Mouse (Mus musculus): Measurements from ENCODE around the gene Arnt2.

Arnt2 gene

DNA sequence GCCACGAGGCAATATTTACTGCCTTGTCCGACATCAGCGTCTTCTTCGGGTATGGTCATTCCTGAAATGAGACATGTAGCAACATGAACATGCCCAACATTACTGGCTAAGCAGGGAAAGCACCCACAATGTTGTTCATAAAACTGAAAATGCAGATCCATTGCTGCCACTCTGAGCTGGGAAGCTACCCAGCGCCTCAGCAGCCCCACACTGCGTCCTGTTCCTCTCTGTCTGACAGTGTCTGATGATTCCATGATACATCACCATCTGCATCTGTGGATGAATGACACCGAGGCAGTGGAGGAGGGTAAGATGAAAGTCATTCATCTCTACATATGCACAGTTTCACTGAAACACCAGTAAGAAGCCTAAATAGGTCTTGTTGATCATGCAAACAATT, 124.2 kb downstream of the Arnt2 start:
- no peak for DNase-seq

DNA sequence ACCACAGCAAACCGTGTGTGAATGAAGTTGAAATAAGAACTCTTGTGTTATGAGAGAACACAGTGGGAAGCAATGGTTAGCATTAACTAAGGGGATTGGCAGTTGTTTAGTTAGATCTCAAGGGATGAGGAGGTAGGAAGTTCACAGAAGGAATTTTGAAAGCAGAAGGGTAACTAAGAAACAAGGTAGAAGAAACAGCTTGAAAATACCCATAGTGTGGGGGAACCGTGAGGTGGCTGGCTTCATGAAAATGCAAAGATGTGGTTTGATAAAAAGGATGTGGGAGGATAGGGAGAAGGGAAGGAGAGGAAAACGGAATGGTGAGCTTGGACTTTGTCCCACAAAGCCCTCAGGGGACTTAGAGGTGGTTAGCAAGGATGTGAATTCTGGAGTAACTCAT, 125.0 kb downstream of the Arnt2 start:
- DNase-seq = no peak

DNA sequence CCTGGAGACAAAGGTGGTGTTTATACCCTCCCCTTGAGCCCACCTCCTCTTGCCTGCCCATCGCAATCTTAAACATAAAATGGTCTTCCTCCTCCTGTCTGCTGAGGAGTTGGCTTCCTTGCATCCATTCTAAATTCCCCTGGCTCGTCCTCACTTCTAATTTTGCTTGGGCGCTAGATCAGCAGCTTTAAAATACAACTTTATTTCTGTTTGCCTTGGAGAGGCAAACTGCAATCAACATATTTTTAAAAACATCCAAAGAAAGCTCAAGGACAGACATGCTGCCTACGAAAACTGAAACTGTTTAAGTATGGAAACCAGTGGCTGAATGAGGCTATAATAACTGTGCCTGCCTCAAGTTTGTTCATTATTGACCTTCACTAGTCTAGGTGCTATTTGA, 127.7 kb downstream of the Arnt2 start:
- no peak for DNase-seq

DNA sequence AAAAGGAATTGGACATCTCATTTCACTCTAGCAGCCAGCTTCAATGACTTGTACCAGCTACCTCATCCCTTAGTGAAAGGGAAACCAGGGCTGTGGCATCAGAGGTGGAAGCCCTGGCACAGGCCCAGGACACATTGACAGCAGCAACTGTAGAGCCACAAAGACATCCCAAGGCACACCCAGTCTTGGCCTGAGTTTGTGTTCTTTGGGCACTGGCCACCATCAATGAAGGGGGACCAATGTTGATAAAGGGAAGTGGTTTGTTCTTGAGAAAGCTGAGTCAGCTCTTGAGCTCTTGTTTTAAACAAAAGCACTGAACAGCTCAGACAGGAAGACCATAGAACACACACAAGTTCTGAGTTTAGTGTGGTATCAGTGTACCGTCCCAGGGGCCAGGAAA, 130.7 kb downstream of the Arnt2 start:
- DNase-seq = no peak

DNA sequence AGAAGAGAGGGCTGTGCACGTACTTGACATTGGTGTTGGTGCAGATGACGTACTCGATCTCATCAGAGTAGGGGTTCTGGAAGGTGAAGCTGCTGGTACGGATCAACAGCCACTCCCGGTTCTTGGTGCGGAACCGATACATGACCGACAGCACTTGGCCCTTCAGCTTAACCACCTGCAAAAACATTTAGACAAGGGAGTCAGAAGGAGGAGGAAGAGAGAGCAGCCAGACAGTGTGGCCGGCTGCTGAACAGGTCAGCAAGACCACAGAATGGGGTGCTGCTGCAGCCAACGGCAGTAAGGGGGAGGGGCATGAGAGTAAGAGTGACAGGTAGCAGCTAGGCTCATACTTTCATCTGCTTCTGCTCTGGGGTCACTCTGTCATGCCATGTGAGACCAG, 134.7 kb downstream of the Arnt2 start:
- DNase-seq = no peak

DNA sequence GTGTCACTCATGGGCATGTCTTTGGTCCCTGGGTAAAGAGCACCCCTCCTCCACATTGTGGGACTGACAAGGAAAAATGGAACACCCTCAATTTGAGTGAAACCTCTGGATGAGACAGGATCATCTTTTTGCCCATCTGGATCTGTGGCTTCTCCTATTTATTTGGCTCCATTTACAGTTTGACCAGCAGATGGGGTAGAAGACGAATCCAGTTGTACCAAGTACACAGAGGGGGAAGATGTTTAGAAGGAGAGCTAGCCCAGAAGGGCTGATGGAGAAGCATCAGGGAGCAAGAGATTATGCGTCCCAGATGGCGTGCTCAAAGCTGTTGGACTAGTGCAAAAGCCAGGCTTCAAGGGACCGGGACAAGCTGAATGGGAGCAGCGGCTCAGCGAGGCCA, 136.0 kb downstream of the Arnt2 start:
- no peak for DNase-seq

DNA sequence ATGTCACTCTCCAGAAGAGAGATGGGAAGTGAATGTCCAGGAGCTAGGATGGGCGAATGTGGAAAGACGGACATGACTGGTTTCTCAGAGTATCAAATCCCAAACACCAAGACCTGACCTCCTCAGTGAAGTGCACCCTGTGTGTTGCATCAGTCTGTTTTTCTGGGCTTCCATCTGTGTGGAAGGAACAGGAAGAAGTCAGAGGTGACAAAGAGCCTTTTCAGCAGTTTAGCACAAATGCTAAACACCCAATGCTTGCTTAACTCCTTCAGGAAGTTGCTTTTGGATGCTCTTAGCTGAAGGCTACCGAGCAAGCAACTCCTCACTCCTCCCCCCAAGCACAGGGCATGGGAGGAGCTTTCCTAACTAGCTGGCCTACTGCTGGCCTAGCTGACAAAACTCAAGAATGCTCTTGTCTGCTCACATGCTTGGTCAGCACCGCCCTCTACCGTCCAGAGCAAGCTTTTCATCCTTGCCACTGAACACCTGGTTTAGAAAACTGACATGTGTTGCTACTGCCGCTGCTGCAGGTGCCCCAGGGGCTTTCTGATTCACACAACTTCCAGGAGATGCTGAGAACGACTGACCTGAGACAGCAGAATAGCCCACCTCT, 137.7 kb downstream of the Arnt2 start:
- peak; percentile 91 for DNase-seq

DNA sequence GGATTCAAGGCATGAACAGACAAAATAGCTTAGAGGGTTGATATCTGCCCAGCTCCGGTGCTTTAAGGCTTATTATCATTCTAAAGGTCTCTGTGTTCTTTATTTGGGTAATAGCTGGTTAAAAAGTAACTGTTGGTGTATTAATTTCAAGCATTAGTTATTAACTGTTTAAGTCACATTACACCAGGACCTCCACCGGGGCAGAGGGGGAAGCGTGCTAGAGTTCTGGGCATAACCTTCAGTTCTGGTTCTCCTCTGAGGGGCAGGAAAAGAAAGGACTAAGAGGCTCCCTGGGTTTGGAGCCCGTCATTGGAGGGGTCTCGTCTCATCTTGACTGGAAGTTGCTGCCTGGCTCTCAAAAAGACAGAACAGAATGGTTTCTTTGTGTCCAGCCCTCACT, 138.5 kb downstream of the Arnt2 start:
- peak; percentile 60 for DNase-seq

DNA sequence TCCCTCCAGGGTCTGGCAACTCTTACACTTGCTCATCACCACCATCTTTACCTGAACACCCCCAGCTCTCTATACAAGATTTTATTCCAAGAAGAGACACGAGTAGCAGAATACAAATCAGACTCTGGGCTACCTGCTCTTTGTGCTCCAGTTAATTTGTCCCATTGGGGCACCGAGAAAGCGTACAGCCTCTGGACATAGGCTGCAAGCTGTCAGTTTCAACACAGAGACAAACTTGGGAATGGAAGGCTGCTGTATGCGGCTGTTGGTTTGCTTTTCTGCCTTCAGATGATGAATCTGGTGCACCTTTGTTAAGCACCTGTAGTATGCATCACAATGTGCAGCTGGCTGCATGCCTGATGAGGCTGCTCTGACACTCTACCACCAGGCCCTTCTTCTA, 146.5 kb downstream of the Arnt2 start:
- no peak for DNase-seq

DNA sequence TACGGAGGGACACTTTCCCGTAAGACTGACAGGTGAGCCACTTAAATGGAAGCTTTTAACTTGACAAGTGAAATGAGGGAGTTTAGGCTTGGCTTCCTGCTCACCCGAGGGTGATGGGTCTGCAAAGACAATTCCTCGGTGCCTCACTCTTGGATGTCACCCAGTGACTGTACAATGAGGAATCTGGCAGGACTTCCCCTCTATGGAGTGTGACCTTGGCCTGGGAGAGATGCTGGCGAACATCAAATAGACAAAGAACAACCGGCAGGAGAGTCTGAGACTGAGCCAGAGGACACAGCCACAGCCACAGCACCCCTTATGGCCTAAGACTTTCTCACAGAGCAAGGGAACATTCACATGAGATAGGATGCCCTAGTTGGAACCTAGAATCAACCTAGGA, 148.6 kb downstream of the Arnt2 start:
- DNase-seq = no peak

DNA sequence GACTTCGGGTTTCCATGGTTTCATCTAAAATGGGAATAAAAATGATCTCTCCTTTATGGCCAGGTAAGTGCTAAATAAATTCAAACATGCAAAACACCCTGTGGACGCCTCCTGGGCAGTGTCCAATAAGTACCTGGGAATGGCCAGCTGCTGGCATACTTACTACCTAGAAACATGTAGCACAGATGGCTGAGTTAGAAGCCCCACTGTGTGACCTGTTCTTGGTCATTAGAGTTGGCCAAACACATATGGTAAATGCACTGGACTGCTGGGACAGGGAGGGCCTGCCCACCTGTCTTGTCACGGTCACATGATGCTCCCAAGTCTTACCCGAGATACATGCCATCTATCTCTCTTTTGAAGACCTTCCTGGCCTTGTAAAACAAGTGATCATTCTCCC, 149.6 kb downstream of the Arnt2 start:
- no peak for DNase-seq

DNA sequence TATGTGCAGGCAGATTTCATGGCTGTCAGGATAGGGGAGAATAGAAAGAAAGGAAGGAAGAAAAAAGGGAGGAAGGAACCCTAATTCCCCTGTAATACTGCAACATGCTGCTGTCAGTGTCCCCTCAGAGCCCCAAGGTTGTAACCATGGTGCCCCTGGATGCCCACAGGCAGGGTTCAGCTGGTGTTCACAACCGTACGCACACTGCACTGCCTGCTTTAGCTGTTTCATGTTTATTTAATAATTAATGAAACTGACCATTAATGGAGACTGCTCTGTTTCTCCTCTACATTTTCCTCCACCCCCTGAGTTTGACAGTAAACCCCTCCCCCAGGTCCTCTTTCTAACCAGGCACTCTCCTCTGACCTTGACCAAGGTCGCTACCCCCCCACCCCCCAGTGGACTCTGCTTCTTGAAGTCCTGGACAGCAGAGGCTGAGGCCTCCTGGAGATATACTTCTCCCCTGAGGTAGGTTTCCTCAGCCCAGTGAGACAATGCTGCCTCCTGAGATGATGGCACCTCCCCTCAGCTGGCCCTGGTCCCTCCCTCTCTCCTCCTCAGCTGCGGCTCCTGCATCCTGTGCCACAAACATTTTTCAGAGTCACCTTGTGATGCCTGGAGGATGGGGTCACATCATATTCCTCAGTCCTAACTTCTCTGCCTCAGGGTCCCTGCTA, 150.5 kb downstream of the Arnt2 start:
- DNase-seq = peak; percentile 46

DNA sequence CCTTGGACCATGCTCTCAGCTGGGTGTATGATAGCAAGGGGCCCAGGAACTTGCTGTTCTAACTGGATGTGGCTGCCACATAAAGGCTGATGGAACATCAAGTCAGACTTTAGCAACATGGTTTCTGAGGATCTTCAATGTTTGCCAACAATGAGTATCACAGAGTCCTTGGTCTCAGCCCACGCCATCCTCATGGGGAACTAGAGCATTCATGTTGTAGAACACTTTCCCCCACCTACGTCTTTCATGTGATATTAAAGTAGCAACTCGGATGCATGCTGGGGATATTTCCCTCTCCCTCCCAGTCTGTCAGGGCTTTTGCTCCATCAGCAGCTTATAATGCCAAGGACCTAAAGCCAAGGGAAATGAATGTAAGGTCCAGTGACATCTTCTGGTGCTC, 153.3 kb downstream of the Arnt2 start:
- no peak for DNase-seq

DNA sequence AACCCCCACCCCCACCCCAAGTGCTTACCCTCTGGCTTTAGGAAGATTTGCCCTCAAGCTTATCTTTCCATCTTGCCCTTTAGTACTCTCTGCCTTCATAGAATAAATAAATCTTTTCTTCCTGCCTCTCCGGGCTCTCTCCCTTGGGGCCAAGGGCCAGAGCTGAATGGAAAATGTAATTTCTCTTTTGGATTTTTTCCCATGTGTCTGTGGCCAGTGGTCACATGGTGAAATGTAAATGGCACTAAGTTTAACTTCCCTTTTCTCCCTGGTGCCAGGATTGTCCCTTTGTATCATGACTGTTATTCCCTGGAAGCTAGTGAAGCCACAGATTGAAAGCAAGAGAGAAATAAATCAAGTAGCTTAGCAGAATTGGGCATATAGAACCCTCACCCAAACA, 153.7 kb downstream of the Arnt2 start:
- DNase-seq = no peak

DNA sequence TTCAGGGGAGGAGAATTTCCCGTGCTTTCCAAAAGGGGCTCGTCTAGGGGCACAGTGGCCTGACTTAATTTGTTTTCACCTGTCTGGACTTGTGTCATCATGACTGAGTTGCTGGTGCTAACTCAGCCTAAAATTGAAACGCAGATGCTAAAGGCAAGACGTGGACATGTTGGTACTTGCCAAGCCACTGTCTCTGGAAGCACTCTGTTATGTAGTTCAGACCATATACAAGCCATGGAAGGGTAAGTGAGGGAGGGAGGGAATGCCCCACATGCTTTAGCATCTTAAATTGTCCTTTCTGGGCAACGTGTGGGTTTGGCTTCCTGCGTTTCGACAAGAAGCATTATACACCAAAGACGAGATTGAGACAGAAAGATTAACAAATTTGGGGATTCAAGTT, 155.1 kb downstream of the Arnt2 start:
- DNase-seq = no peak

DNA sequence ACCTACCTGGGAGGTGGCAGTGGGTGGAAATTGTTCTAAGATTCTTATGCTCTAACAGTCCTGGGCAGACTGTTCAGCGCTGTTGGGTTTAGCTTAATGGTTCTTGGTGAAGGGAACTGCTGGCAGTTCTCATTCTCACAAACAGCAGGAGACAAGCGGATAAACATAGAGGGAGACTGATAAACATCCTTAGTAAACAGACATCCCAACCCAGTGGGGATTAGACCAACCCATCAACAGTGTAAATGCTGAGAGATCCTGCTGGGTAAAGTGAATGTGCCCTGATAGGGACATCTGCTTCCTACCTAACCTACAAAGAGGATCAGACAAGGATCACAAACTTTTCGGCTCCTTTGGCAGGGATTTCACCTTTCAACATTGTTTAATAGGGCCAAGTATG, 155.7 kb downstream of the Arnt2 start:
- DNase-seq = no peak

DNA sequence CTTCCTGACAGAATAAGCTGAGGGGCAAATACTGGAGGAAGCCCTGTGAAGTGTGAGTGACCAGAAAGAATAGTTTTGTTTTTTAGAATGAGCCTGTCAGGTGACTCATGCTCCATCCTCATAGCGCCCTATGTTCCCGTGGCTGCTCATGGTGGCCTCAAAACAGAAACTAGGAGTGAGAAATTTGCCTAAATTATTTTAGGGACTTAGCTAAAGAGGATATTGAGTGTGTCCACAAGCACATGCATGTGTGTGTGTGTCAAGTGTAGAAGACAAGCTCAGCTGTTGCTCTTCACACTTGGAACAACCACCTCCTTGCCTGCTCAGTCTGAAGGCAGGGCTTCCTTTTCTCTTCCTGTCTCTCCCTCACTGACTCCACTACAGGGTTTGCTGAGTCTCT, 158.3 kb downstream of the Arnt2 start:
- no peak for DNase-seq

DNA sequence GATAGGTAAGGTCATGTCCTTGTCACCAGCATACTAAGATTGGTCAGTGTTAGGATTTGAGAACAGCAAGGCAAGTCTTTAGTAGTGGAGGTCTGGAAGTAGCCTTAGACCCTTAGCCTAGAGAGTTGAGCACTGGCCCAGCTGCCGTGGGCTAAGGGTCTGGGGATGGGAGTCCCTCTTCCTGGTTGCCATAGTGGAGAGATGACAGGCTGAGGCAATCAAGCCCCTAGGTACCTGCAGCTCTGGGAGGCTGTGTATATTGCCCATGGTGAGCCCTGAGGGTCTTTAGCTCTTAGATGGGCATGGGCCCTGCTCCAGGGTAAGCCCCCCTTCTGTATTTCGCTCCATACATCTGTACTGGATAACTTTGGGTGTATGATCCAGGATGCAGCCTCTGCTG, 159.2 kb downstream of the Arnt2 start:
- DNase-seq = no peak

DNA sequence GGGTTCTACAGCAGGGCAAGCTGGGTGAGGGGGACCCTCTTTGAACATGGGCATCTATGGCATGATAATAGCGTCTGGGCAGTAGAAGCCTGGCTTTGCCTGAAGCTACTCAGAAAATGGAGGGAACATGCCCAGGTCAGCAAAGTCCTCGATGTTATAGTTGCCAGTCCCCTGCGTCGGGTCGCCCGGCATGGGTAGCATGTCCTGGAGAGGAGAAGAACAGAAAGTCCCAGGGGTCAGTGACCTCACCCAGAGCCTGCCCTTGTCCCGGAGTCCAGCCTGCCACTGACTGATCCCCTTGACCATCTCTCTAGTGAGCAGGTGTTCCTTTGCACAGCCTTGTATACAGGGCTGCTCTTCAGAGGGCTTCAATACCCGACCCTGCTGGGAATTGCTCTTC, 160.0 kb downstream of the Arnt2 start:
- peak; percentile 59 for DNase-seq

DNA sequence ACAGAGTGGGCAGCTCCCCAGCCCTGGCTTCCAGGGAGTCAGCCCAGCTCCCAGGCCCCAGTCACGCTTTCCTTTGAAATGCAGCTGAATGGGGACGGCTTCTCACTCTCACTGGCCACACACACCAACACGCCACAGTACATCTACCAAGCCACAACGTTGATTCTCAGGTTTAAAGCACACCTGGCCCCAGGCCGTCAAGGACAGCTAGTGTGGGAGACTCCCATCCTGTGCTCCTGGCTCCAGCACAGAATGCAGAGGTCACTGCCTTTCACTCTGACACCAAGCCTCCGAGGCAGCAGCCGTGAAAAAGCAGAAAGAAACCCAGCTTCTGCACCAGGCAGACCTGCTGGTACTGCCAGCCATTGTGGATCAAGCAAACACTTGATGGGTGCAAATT, 160.6 kb downstream of the Arnt2 start:
- peak; percentile 55 for DNase-seq

DNA sequence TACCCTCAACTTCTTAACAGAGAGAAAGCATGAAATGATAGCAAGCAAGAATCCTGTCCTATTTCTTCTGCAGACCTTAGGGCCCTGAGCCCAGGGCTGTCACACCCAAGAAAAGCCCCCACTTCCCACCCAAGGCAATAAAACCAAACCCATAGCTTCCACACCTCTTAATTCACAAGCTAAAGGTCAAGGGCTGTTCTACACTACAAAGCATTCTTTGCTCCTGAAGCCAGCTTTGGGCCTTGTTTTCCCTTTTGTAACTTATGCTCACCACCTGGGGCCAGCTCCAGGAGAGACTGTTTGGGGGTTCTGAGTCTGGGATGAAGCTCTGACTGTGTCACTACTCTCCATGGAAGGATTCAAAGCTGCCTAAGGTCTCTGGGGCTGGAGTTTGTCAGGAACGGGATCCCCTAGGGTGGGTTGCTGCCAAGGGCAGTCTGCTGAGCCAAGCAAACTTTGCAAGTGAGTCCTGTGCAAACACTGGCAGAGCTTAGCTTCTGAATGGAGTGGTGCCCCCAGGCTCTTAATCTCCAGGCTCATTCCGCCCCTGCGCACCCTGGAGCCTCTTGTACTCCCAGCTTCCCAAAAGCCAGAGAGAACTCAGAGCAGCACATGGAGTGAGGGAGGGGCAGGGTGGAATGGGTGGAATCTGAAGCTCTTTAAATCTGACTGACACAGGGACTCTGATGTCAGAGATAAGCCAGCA, 161.9 kb downstream of the Arnt2 start:
- DNase-seq = no peak

DNA sequence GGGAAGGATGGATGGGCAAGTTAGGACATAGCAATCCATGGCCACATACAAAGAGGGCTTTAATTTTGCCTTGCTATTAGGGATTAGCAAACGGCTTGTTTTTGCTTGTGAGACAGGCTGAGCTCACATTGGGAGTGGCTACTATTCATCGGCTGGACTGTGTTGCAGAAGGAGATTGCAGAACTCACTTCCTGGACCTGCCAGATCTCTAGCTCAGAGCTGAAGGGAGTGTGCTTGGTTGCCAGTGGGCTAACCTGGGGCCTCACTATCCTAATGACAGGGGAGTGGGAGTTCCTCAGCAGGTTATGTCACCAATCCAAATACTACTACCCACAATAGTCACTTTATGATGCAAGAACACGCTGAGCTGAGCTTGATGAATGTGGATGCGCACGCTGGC, 163.1 kb downstream of the Arnt2 start:
- DNase-seq = no peak

DNA sequence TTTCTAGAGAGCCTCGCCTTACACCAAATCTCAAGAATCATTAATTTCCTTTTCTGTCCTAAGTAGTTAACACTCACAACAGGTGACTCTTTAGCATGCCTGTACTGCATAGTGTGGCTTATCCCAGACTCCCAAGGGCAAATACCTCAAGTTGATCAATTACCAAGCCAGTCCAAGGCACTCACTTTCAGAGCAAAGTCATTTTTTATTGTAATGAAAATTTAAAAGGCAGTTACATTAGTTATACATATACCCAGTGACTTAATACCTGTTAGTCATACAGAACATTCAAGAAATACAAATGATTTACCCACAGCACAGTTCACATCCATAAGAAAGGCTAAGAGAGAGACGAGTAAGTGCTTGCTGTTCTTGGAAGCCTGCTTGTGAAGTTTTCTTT, 163.9 kb downstream of the Arnt2 start:
- peak; percentile 81 for DNase-seq

DNA sequence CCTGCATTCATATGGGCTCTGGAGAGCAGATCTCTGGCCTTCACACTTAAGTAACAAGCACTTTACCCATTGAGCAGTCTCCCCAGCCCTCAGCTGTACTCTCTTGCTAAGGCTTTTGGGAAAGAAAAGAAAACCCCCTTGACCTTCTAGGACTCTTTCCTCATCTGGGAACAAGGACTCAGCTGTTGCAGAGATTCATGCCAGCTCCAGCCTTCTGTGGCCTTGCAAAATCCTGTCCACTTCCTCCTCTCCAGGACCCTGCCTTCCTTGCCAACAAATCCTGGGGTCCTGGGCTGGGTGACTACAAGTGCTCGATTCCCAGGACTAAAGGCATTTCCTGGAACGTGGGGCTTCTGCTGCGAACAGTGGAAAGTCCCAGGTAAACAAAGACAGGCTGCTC, 169.6 kb downstream of the Arnt2 start:
- no peak for DNase-seq

DNA sequence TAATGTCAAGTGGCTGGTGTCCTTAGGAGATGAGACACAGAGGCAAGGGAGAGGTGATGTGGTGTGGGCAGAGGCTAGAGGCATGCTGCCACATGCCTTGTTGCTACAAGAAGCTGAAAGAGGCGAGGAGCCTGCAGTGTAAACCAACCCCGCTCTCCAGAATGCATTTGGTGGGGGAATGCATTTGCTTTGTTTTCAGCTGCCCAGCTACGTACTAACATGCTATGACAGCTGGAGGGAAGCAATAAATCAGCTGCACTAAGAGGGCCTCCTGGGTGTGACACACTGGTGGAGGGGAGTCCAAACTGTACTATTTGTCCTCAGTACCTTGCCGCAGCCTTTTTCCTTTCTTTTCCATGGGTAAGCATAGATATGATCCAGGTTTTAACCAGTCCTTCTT, 172.3 kb downstream of the Arnt2 start:
- DNase-seq = no peak
